Mouse (Mus musculus) ZHBTc4 (cell line): ENCODE measurements around the gene Csmd2.

Experiments
- DNase-seq: peaks from one replicate; pipeline ENCODE4 v3.0.0-alpha.2; 2011; ENCODE audit warnings: low read depth, low spot score

Csmd2 gene

DNA sequence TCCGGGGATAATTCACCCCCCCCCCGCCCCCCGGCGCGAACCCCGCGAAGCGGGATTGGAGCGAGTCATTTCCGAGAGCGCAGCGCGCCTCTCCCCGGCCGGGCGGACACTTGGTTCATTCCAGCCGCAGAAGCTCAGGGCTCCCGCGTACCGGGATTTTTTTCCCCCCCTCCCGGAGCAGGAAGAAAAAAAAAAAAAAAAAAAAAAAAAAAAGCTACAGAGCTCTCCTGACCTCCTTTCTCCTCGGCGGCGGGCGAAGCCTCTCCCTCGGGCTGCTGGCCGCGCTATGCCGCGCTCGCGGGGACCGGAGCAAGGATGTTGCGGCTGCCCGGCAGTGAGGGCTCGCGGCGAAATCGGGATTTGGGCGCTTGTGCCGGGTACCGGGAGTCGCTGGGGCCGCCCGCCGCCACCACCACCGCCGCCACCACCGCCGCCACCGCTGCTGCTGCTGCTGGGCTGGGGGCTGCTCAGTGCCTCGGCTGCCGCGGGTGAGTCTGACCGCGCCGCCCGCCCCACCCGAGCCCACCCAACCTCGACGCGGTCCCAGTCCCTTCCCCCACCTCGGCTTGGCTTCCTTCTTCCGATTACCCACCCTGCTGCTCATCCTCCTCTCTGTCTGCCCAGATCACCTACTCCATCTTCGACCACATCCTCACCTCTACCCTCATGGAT, at the start of gene Csmd2:
Gene Csmd2 (plus strand): TSS at position 74 of the 672 bp plus-strand sequence.
- DNase-seq, result peak; percentile 37

DNA sequence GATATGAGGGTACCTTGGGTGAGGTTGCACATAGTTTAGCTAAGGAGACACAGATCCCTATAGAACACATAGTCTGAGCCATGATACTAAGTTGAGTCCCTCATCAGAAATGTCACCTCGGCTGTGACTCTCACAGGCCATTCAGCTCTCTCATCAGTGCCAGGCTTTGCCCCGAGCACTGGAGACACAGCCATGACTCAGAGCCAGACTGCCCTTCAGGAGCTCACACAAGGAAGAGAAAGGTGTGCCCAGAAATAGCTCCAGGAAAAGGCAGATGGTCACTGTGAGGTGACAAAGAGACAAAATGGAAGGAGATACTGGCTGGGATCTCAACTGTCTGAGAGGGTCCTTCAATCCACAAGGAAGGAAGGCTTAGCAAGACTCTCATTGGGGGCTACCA, 40.0 kb upstream of the Csmd2 start:
- DNase-seq, result no peak

DNA sequence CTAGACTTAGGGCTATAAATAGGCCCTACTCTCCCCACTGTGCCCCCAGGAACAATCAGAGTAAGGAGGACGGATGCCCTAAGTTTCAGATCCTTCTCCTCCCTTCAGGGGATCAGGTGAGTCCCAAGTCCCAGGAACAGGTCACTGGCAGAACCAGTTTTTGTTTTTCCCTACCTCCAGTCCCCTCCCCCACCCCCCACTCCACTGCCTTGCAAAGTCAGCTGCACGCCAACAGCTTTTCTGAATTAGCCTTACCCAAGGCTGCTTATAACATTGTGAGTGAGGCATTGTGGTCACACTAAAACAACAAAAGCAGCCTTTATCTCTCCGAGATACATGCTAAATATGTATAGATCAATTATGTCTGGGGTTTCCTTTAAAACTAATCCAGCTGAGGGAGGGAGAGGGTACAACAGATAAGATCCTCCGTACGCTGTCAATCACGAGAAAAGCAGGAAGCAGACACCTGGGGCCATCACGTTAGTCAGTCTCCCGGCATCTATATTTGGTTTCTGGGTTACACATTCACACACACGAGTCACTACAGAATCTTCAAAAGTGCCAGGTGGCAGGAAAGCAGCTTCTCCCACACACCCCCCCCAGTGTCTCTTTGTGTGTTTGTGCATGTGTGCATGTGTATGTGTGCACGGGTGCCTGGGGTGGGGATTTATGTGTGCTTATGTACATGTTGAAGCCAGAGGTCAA, 34.5 kb upstream of the Csmd2 start:
- no peak for DNase-seq

DNA sequence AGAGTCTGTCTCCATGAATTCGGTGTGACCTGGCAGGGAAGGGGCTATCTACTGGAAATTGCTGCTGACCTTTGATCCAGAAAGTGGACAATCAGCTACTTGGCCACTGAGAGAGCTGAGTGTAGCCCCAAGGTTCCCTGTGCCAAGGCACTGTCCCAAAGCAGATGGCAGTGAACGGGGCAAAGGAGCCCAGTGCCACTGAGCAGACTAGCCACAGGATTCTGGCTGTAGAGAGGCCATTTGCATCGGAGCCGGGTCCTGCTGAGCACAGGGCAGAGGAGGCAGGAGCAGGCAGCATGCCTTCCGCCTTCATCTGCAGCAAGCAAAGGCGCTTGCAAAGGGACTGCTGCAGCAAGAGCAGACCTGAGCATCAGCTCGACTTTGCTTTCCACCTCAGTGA, 18.6 kb upstream of the Csmd2 start:
- no peak for DNase-seq

DNA sequence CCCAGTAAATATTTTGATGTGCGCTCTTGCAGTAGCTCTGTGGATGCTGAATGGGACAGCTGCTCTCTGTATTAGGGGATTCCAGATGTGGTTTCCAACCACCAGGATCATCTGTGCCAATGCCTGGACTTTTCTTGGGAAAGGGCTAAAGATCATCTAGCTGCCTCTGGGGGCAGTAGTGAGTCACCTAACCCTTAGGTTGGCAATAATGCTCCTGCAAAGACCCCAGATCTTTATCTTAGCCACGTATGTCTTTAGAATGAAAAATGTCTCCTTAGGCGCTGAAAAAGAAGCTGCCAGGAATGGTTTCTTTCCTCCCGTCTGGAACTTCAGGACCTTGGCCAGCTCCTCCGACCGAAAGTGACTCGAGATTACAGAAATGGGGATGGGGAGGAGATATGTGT, 17.6 kb upstream of the Csmd2 start:
- peak; percentile 54 for DNase-seq

DNA sequence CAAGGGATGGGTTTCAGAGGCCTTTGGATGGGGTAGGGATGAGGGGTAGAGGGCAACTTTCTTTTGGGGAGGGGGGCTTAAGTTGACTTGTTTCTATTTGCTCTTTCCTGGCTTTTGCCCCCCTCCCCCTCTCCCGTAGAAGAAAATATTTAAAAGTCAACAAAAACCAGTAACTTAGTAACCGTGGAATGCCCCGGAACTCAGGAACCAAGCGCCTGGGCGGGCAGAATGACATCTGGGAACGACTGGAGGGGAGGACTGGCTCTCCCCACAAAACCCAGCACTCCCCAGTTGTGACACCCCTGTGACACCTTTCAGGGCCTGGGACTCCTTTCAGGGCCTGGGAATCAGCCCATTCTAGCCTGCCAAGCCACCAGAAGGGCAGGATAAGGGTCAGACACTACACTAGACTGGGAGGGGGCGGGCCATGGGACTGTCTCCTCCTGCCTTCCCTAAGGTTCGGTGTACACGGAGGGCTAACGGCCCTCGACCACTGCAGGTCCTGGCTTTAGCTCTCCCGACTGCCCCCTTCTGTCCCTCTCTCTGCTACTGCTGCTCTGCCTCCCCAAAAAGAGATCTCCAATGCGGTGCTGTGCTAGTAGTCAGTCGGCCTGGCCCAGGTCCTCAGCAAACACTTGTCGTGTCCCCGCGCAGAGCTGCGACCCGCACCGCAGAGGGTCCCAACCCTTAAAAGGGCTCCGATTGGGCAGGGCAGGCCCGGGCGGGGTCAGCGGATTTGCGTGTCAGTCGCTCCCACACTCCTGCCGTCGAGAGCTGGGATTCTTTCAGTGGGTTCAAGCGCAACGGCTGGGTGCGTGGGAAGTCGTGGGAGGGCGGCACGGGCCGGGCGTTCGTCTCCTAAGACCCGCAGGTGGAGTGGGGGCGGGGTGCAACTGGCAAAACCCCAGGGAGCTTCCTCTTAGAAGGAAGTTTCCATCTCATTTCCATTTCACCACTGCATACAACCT, 16.5 kb upstream of the Csmd2 start, which contains the start of gene CK137956:
Gene CK137956 (minus strand): TSS at position 51 of the 968 bp plus-strand sequence.
- DNase-seq, result peak; percentile 62

DNA sequence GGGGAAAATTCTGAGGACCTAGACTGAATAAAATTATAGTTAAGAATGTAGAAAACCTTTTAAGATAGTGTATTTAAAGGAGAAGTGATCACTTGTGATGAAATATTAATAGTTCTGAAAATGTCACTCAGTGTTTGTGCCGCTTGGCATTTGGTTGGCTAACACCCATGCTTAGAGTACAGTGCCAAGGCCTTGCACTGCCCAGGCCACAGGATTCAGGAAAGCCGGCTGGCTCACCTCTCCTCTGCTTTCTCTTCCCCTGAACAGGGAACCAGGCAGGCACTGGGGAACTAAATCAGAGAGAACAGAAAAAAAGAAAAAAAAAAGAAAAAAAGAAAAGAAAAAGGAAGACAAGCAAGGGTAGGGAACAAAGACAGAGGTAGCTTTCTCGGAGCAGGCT, 14.7 kb upstream of the Csmd2 start:
- no peak for DNase-seq

DNA sequence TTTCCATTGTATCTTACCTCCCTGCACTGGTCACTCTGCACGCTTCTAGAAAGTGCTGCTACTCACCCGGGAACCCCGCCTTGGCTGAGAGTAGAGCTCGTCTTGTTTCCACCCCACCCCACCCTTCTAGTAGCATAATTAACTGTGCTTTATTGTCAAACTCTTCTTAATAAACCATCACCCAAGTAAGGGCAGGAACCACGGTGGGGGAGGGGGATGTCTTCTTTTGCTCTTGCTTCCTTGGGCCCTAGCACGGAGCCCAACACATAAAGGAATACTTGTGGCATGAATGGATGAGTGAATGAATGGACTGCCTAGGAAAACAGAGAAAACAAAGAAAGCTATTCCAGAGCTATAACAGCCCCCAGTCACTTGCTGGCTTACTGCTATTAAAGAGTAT, 6.5 kb upstream of the Csmd2 start:
- DNase-seq, result no peak

DNA sequence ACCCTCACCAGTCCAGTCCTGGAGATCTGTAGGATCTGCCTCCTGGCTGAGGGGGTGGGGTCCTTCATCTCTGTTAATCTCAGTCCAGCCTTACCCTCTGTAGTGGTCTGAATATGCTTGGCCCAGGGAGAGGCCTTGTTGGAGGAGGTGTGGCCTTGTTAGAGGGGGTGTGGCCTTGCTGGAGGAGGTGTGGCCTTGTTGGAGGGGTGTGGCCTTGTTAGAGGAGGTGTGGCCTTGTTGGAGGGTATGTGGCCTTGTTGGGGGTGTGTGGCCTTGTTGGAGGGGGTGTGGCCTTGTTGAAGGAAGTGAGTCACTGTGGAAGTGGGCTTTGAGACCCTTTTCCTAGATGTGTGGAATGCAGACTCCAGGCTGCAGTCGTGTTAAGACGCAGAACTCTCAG, 3.2 kb upstream of the Csmd2 start:
- peak; percentile 84 for DNase-seq

DNA sequence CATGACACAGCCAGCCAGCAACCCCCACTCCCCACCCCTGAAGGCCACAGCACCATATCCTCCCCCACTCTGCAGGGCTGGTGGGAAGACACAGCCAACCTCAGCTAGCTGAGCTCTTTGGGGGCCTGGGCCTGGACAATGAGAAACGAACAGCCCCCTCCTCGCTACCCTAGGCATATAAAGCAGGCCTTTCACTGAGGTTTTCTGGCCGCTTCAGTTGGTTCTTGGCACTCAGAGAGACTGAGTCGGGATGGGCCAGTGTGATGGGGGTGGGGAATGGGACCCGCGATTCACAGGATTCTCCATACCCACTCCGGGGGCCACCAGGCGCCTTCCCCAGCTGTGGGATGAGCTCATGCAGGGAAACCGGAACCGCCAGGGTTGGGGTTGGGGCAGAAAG, 1.8 kb upstream of the Csmd2 start:
- no peak for DNase-seq

DNA sequence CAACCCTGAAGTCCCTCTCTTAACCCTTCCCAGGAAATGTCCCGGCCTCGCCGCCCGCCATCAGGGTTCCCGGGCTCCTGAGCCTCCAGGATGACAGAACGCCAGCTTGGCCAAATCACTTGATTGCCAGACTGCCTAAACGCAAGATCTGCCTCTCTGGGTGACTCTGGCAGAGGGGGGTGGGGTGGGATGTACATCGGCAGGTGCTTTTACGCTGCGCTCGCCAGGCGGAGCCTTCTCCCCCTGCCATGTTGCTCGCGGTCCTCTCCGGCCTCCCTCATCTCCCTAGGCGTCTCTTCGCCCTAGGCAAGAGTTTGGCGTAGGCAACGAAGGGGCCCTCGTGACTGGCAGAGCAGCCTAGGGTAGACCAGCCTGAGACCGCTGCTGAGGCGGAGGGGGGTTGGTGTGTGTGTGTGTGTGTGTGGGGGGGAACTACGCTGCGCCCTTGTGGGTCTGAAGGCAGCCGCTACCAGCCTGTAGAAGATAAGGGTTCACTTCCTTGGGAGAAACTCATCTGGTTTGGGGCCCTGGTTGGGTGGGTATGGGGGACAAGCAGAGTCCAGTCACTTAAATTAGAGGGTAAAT, 1.1 kb upstream of the Csmd2 start:
- peak; percentile 49 for DNase-seq

DNA sequence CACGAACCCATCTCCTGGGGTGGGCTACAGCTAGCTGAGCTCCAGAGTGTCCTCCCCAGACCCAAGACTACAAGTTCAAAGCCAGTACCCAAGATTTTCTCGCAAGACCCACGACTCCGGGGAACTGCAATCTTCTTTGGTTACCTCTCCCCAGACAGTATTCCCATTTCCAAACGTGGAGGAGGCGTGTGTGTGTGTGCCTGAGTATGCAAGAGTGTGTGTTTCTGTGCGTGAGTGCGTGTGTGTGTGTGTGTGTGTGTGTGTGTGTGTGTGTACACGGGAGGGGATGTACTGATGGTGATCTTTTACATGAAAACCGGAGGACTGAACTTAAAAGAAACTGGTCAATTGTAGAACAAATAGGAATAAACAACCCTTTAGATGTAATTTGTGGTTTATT, 387 bp upstream of the Csmd2 start:
- peak; percentile 26 for DNase-seq

DNA sequence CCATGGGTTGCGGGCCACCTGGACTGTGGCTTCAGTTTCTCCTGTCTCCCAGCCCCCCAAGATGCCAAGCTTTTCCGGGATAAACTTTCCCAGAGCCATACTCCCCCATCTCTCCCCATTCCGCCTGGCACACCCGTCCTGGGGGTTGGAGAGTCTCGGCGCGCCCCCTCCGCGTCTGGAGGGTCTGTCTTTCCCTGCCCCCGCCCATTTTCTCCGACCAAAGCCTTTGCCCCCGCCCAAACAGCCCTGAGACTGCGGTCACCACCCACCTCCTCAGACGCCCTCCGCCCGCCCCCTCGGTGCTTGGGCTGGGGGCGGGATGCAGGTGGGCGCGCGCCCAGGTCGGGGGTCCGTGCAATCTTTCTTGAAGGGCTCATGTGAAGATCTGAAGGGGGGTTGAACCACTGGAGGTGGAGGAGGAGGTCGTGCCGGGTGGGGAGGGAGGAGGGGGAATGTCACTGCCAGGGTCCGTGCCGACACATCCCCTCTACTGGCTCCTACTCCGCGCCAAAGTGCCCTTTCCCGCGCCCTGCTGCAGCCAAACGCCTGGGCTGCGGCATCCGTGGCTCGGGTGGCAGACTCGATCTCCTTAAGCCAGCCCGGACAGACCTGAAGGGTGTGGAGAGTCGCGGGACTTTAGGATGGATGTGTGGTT, 996 bp downstream of the Csmd2 start:
- peak; percentile 42 for DNase-seq

DNA sequence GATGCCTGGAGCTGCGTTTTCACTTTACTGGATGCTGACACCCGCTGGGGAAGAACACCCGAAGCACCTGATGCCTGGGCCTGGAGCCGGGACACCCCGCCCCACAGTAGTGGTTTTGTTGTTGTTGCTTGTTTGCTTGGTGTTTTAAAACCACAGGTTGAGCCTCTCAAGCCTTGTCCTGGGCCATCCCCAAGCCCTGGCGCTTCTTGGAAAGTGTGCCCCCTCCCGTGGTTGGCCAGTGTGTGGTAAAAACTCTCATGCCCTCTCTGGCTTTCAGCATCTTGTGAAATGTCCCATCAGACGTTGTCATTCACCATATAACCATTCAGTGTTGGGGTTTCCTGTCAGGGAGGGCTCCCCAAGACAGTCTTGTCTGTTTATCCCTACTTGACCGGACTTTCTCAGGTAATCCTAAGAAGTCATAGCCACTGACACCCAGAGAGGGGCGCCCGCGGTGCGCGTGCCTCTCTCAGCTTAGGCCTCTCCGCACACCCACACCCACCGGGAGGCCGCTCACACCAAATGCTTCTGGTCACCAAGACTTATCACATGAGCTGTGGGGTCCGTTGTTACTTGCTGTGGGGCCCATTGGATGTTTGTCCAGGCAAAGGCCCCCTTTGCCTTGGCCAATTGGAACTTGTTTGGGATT, 1.8 kb downstream of the Csmd2 start:
- peak; percentile 63 for DNase-seq

DNA sequence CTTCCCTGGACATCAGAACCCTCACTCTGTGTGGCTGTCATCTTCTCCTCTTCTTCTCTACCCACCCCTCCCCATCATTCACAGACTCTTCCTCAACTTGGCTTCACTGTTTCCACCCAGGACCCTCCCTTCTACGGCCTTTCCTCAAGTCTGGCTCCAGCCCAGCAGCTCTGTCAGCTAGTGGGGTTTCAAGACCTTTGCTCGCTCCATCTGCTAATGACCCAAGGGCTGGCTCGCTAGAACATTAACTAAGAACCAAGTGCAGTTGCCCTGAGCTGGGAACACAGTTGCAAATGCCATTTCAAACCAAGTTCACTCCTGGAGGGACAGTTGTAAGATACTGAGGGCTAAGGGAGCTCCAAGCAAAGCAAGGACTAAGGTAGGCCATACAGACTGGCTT, 11.6 kb downstream of the Csmd2 start:
- DNase-seq, result no peak

DNA sequence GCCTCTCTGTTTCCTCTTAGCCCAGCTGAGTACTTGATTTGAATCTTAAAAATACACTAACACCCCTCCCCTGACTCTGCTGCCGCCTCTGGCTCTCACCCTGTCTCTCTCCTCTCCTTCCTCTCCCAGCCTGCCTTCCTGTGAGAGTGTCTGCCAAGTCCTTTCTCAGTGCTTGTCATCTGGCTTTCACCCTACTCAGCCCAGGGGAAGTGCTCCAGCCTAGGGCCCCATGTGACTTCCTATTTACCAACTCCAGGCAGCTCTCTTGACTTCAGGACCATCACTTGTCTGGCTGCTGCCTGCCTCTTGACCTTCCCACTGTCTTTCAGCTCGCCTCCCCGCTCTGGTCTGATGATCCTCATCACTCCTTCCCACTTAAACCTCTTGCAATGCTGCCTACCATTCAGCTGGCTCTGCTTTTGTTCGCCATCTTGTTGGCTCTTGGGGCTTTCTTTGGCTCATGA, 15.0 kb downstream of the Csmd2 start:
- no peak for DNase-seq

DNA sequence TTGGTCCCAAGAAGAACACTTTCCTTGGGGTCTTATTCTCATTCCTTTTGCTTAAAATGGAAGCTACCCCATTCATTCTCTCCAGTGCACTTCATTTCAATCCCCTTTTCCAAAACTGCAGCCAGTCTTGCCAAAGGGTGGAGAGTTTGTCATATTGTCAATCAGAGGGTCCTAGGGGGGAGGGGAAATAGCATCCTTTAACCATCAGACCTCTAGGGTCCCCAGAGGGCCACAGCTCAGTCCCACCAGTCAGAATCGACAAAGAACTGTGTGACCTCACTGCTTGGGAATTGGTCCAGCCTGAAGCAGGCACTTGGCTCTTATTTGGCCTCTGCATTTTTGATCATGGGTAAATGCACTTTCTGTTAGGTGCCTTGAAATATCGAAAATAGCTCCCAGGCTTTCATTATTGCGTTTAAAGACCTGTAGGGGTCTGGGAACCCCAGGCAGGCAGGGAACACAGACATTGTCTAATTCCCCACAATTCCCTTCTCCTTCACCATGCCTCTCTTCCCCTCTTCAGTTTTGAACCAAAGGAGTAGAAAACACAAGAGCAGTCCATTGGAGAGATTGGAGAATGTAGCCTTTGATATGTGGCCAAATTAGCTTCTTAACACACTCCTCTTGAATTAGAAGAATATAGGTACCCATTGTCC, 17.3 kb downstream of the Csmd2 start:
- DNase-seq, result no peak

DNA sequence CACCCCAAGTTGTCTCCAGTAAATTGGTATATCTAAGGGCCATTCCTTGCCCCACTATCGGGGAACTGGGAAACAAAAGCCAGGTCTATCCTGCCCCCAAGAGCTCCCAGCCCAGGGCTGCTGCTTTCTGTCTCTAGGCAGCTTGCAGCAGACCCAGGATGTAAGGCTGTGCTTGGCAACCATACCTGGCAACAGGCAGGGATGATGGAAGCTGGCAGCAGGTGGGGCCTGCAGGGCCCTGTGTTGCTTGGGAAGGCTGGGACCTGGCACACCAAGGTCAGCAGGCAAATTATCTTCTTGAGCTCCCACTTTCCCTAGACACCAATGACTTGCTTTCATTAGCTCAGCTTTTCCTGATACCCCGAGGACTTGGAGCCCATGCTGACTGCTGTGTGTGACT, 31.8 kb downstream of the Csmd2 start:
- no peak for DNase-seq

DNA sequence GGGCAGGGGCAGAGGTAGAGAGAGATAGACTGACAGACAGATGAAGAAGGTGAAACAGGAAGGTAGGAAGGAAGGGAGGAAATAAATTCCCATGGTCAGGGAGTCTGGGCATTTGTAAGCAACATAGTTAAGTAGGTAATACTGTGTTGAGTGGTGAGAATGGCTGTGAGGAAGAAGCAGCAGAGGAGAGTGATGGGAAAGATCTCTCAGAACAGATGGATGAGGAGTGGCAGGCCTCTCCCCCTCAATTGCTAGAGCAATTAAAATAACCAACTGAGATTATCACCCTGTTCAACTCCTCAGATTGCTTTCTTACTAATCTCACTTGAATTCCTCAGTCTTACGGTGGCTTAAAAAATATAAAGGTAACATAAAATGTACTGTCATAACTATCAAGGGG, 40.6 kb downstream of the Csmd2 start:
- no peak for DNase-seq

DNA sequence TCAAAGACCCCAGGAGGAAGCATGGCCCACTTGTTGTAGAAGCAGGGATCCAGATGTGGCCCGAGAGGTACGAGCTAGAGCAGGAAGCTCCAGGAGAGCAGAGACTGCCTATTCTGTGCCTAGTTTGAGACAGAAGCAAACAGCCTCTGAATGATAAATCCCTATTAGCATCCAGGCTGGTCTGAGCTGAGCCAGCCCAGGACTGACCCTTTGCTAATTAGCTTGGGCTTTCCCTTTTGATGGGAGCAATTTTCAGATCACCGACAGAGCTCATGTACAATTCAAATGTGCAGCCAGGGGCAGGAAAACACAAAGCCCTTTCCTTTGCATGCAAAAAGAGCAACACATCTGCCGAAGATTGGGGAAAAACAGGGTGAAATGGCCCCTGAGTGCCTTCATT, 54.2 kb downstream of the Csmd2 start:
- DNase-seq, result peak; percentile 26
